Mouse (Mus musculus): ENCODE results near the gene Psat1. TPM values are rescaled to one million over a fixed set of nuclear protein-coding genes. Genes with fewer than 3 reads are reported as not detected.

The Psat1 gene
- polyA plus RNA-seq, 1 experiment from 2014 or later: 76.2 TPM

DNA sequence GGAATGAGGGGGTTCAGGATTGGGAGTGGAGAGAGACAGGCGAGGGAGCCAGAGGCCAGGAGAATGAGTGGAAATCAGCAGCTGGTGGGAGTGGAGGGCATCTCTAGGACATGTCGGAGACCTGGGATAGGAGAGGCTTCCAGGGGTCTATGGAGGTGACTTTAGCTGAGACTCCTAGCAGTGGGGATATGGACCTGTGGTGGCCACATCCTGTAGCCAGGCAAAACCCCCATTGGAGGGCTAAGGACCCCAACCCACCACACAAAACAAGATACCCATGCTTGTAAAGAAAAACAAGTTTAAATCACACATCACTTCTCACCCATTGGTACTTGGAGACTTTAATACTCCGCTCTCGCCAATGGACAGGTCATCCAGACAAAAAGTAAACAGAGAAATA is 58.7 kb downstream of the Psat1 start:
- Histone ChIP-seq H3K9ac (no peak overlapping the region), H3K4me2 (no peak overlapping the region), H3K36me3 (no peaks in the 10 kb centered on the region), H3K9me3 (no peaks in the 10 kb centered on the region; the same call in 1 of the 2 replicates), H3K27me3 (no peaks in the 10 kb centered on the region), H3K4me3 (no peak overlapping the region), H3K4me1 (replicated peaks) (no peaks in the 10 kb centered on the region), H3K27ac (replicated peaks) (no peak overlapping the region)
- 90% methylated on average over 4 of the region's 4 CpGs for WGBS
- ATAC-seq (ENCODE audit: low read depth): no peak

DNA sequence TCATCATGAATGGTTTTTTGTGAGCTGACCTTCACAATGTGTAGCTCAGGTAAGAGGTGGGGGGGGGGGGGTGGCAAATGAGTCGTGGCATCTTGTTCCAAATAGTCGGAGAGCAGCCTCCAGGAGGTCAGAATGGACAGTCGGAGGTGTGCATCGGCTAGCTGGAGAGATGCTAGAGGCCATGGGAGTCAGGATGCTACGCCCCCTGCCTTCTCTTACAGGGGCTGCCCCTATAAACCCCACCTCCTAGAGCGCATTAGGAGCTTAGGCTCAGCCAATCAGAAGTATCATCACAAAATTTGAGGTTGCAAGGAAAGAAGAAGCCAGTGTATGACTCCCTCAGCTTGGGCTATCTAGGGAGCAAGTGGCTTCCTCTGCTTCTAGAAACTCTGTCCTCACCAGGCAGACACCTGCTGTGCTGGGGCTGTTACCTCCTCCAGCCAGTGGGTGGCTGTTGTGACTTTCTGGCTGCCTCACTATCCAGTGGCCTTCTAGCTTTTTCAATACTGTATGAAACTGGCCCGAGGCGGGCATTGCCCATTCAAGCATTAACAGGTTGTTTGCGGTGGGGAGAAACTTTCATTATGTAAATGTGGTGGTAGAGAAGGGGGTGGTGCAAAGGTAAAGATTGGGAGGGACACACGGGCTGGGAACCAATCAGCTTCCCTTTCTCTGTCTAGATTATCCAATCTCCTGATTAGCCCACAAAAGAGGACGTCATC is 64.3 kb downstream of the Psat1 start:
- Histone ChIP-seq H3K27ac (replicated peaks) (no peak overlapping the region), H3K4me3 (no peak overlapping the region), H3K36me3 (no peaks in the 10 kb centered on the region), H3K4me2 (no peak overlapping the region), H3K4me1 (replicated peaks) (peaks cover 8% of the 10 kb centered on the region), H3K27me3 (no peaks in the 10 kb centered on the region), H3K9ac (no peak overlapping the region), H3K9me3 (no peaks in the 10 kb centered on the region; the same call in 1 of the 2 replicates)
- 77% methylated on average over 11 of the region's 11 CpGs for WGBS
- ATAC-seq (ENCODE audit: low read depth): no peak

DNA sequence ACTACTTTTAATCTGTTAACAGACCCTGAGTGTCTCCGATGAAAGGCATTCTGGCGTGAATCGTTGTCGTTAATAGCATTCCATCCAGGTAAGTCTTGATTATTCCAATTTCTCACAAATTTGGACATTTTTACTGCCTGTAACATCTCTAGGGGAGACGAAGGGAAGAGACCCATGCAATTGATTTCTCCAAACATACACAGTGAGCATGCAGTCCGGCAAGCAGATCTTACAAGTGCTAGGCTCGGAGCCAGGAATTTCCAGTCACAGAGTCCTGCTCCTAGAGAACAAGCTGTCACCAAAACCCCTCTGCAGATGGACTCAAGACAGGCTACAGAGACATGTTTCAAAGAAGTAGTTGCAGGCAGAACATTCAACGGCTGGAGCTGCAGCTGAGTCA is 66.4 kb downstream of the Psat1 start:
- Histone ChIP-seq H3K27me3 (no peaks in the 10 kb centered on the region), H3K9ac (no peak overlapping the region), H3K4me2 (no peak overlapping the region), H3K4me1 (replicated peaks) (peaks cover 8% of the 10 kb centered on the region), H3K4me3 (no peak overlapping the region), H3K36me3 (no peaks in the 10 kb centered on the region), H3K9me3 (no peaks in the 10 kb centered on the region), H3K27ac (replicated peaks) (peak overlapping the region; percentile 72)
- WGBS: 66% methylated on average over 8 of the region's 8 CpGs
- ATAC-seq (ENCODE audit: low read depth): peak; percentile 57; the same call in 1 of the 2 replicates

- H3K4me3 ChIP-seq: no peak overlapping the region
- H3K27ac ChIP-seq (replicated peaks): no peak overlapping the region
- H3K9ac ChIP-seq: no peak overlapping the region
- no peak overlapping the region for H3K4me2 ChIP-seq
- no peaks in the 10 kb centered on the region for H3K27me3 ChIP-seq
- H3K4me1 ChIP-seq (replicated peaks): peaks cover 8% of the 10 kb centered on the region
- H3K9me3 ChIP-seq: no peaks in the 10 kb centered on the region
- ATAC-seq (ENCODE audit: low read depth): no peak
- WGBS: 93% methylated on average over 5 of the region's 5 CpGs
- no peaks in the 10 kb centered on the region for H3K36me3 ChIP-seq
Measured at GRCm38 (mm10) chr19:15879271-15879670, 67.9 kb downstream of the Psat1 start.

DNA sequence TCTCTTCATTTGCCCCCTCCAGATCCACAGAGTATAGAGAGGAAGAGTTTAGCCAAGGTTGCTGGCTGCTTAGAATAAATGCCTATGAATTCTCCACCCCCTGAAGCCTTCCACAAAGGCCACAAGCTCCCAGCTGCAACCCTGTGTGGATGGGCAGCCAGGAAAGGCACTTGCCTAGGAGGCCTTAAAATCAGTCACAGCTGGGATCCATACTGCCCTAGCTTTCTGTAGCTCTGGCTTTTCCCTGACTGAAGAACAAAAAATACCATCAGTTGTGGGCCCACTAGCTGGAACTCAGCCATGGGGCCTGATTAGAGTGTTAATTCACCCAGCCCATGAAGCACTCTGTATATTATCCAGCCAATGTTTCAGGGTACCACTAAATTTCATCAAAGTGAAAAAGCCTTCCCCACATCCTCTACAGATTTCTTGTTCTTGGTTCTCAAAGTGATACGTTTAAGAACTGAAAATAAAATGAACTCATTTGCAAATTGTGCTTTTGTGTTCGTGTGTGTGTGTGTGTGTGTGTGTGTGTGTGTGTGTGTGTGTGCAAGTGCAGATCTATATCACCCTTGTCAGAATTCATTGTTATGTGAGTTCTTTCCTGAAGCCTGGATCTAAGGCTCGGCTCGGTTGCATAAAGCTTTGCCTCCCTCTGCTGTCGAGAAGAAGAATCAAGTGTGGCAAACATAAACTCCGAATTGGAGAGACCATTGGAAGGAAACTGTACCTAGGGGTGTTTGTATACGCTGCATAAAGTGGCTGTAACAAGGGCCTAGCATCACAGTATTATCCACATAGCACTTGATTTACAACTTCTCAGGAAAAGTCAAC is 78.1 kb downstream of the Psat1 start:
- Histone ChIP-seq H3K4me2 (no peak overlapping the region), H3K27ac (replicated peaks) (peak overlapping the region; percentile 46; the same call in 1 of the 2 replicates), H3K4me1 (replicated peaks) (peaks cover 37% of the 10 kb centered on the region), H3K36me3 (no peaks in the 10 kb centered on the region), H3K27me3 (peaks cover 4% of the 10 kb centered on the region; the same call in 1 of the 2 replicates), H3K9ac (no peak overlapping the region), H3K4me3 (no peak overlapping the region), H3K9me3 (no peaks in the 10 kb centered on the region)
- 11% methylated on average over 7 of the region's 7 CpGs for WGBS
- peak; percentile 52 for ATAC-seq (ENCODE audit: low read depth)

- peak; percentile 33 for ATAC-seq (ENCODE audit: low read depth)
- Histone ChIP-seq H3K4me2 (no peak overlapping the region), H3K4me3 (no peak overlapping the region), H3K36me3 (no peaks in the 10 kb centered on the region), H3K27me3 (peaks cover 13% of the 10 kb centered on the region; the same call in 1 of the 2 replicates), H3K4me1 (replicated peaks) (peaks cover 39% of the 10 kb centered on the region), H3K9me3 (no peaks in the 10 kb centered on the region), H3K9ac (no peak overlapping the region), H3K27ac (replicated peaks) (no peak overlapping the region)
- whole genome bisulfite sequencing: 29% methylated on average over 4 of the region's 4 CpGs
Measured at GRCm38 (mm10) chr19:15866851-15867250, 80.3 kb downstream of the Psat1 start.

DNA sequence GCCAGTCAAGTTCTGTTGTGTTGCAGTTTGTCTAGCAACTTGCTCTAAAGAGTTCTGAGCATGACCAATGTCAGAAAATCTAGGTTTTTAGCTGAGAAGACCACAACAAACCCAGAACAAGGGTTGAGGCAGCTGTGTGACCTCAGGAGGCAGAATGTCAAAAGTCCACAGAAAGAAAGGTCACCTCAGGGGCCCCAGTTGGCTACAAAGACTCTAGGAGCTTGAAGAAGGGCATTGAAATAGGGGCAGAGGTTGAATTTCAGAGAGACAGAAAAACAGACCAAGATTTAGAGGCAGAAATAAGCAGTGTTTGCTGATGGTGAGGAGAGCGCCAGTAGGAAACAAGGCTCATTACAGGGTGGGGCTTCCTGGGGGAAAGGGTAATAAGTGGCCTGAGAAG is 81.0 kb downstream of the Psat1 start:
- no peaks in the 10 kb centered on the region for H3K36me3 ChIP-seq
- no peak overlapping the region for H3K9ac ChIP-seq
- no peak overlapping the region for H3K4me2 ChIP-seq
- ATAC-seq (ENCODE audit: low read depth): no peak
- 20% methylated on average over 1 of the region's 1 CpGs for WGBS
- peaks cover 39% of the 10 kb centered on the region for H3K4me1 ChIP-seq (replicated peaks)
- peaks cover 13% of the 10 kb centered on the region; the same call in 1 of the 2 replicates for H3K27me3 ChIP-seq
- H3K9me3 ChIP-seq: no peaks in the 10 kb centered on the region
- no peak overlapping the region for H3K4me3 ChIP-seq
- H3K27ac ChIP-seq (replicated peaks): no peak overlapping the region

DNA sequence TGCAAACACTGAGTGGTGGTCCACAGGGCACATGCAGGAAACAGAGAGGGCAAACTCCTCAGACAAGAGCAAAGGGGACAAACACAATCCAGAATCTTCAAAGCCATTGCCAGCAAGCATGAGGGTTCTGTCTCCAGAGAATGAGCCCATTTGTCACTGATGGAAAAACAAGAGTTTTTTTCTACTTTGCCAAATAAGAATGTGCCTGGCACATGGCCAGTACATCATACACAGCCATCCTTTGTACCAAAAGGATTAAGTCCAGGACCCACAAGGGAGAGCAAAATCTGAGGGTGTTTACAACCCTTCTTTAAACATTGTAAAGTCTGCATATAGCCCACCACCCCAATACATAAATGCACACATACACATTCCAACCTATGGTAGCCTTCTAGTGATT is 81.7 kb downstream of the Psat1 start:
- Histone ChIP-seq H3K36me3 (no peaks in the 10 kb centered on the region), H3K27ac (replicated peaks) (no peak overlapping the region)
- no peak for ATAC-seq (ENCODE audit: low read depth)

DNA sequence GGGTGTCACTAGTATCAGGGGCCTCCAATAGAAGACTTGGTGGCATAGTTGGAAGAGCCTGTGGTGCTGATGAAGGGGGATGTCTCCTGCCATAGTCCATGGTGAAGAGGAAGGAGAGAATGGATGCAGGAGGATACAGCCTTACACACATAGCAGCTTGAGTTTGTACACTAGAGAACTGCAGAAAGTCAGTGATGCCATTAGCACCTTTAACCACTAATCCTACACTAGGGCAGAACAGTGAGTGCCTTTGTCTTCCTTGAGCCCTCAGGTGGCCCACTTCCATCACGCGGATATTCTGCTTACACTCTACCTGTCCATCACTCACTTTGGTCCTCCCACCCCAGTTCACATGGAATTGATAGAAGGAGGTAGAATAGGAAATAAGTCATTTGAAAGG is 83.0 kb downstream of the Psat1 start:
- 93% methylated on average over 2 of the region's 2 CpGs for WGBS
- no peaks in the 10 kb centered on the region for H3K9me3 ChIP-seq

More for the DNA sequence above, 81.7 kb downstream of the Psat1 start:
- peaks cover 39% of the 10 kb centered on the region for H3K4me1 ChIP-seq (replicated peaks)
- H3K27me3 ChIP-seq: peaks cover 13% of the 10 kb centered on the region; the same call in 1 of the 2 replicates
- no peak overlapping the region for H3K9ac ChIP-seq
- no peak overlapping the region for H3K4me3 ChIP-seq
- H3K4me2 ChIP-seq: no peak overlapping the region
- H3K9me3 ChIP-seq: no peaks in the 10 kb centered on the region

DNA sequence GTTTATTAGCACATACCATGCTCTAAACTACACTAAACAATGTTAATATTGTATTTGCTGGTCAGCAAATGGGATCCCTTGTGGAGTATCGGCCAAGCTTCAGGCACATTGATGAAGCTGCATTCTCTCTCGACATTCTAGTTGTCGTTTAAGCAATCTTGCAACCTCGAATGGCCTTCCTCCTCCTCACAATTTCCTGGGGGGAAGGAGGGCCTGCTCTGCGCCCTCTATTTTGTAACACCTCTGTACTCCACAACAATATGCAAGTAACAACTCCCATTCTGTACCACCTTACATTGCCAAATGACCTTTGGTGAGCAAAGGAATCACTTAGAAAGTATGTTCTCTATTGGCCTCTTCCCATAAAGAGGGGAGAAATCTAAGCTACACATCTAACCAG is 91.8 kb downstream of the Psat1 start:
- H3K4me2 ChIP-seq: no peak overlapping the region
- H3K9ac ChIP-seq: no peak overlapping the region
- no peaks in the 10 kb centered on the region for H3K4me1 ChIP-seq (replicated peaks)
- peaks cover 11% of the 10 kb centered on the region for H3K27me3 ChIP-seq
- 82% methylated on average over 5 of the region's 5 CpGs for WGBS
- H3K4me3 ChIP-seq: no peak overlapping the region
- H3K9me3 ChIP-seq: no peaks in the 10 kb centered on the region
- H3K36me3 ChIP-seq: no peaks in the 10 kb centered on the region
- ATAC-seq (ENCODE audit: low read depth): no peak
- no peak overlapping the region for H3K27ac ChIP-seq (replicated peaks)

More for the DNA sequence above, 83.0 kb downstream of the Psat1 start:
- Histone ChIP-seq H3K27me3 (0 out of 2 replicates have a peak, but pooled peaks cover 9% of the 10 kb centered on the region), H3K4me3 (no peak overlapping the region), H3K4me1 (replicated peaks) (peaks cover 37% of the 10 kb centered on the region), H3K36me3 (no peaks in the 10 kb centered on the region), H3K4me2 (no peak overlapping the region), H3K27ac (replicated peaks) (no peak overlapping the region), H3K9ac (no peak overlapping the region)
- no peak for ATAC-seq (ENCODE audit: low read depth)
